Mouse (Mus musculus): ENCODE data around the gene Zfp579.
"Not testable (repeated sequence)": the region's sequence is repeated elsewhere in the genome, so short reads cannot be mapped to it uniquely, and the experiment has no call there.

The Zfp579 gene

GRCm38 (mm10) chr7:5015118-5016001, 19.4 kb upstream of the Zfp579 start, which contains the start of gene Gm44973:
Gene Gm44973 (plus strand): TSS chr7:5015496.
- peak; percentile 95 for DNase-seq (ENCODE audit: low spot score)

- peak; percentile 97 for DNase-seq (ENCODE audit: low spot score)
Observed at GRCm38 (mm10) chr7:5014251-5015117, 18.5 kb upstream of the Zfp579 start, which contains the start of the genes Zfp524 and Fiz1. Gene Zfp524 (plus strand): TSS chr7:5014415. Gene Fiz1 (minus strand): TSS chr7:5014697.

GRCm38 (mm10) chr7:5012681-5013513, 16.9 kb upstream of the Zfp579 start:
- peak; percentile 47 for DNase-seq (ENCODE audit: low spot score)

GRCm38 (mm10) chr7:5008229-5008628, 12.3 kb upstream of the Zfp579 start:
- DNase-seq (ENCODE audit: low spot score) = no peak

GRCm38 (mm10) chr7:5002876-5003275, 6.9 kb upstream of the Zfp579 start:
- not testable (repeated sequence) for DNase-seq (ENCODE audit: low spot score)

GRCm38 (mm10) chr7:4999876-5000275, 3.9 kb upstream of the Zfp579 start:
- no peak for DNase-seq (ENCODE audit: low spot score)

- DNase-seq (ENCODE audit: low spot score) = no peak
Observed at GRCm38 (mm10) chr7:4996934-4997333, 976 bp upstream of the Zfp579 start.

- no peak for DNase-seq (ENCODE audit: low spot score)
Observed at GRCm38 (mm10) chr7:4995268-4996002, 523 bp downstream of the Zfp579 start.

GRCm38 (mm10) chr7:4993999-4994788, 1.8 kb downstream of the Zfp579 start:
- DNase-seq (ENCODE audit: low spot score) = no peak

- DNase-seq (ENCODE audit: low spot score) = no peak
Observed at GRCm38 (mm10) chr7:4993347-4993998, 2.5 kb downstream of the Zfp579 start.

GRCm38 (mm10) chr7:4988250-4988649, 7.7 kb downstream of the Zfp579 start:
- DNase-seq (ENCODE audit: low spot score) = no peak

- DNase-seq (ENCODE audit: low spot score) = no peak
Observed at GRCm38 (mm10) chr7:4976832-4977231, 19.1 kb downstream of the Zfp579 start.

GRCm38 (mm10) chr7:4975455-4975854, 20.5 kb downstream of the Zfp579 start:
- DNase-seq (ENCODE audit: low spot score) = no peak

GRCm38 (mm10) chr7:4972321-4973047, 23.5 kb downstream of the Zfp579 start:
- peak; percentile 63 for DNase-seq (ENCODE audit: low spot score)

- peak; percentile 53 for DNase-seq (ENCODE audit: low spot score)
Observed at GRCm38 (mm10) chr7:4971710-4972109, 24.2 kb downstream of the Zfp579 start.

GRCm38 (mm10) chr7:4971068-4971467, 24.9 kb downstream of the Zfp579 start, which contains the start of gene Sbk3:
Gene Sbk3 (minus strand): TSS chr7:4971168.
- DNase-seq (ENCODE audit: low spot score) = no peak

GRCm38 (mm10) chr7:4964988-4965387, 31.0 kb downstream of the Zfp579 start:
- DNase-seq (ENCODE audit: low spot score) = no peak

- DNase-seq (ENCODE audit: low spot score) = peak; percentile 78
Observed at GRCm38 (mm10) chr7:4964272-4964671, 31.7 kb downstream of the Zfp579 start, which contains the start of gene Sbk2. Gene Sbk2 (minus strand): TSS chr7:4964406.

- DNase-seq (ENCODE audit: low spot score) = no peak
Observed at GRCm38 (mm10) chr7:4963527-4963926, 32.4 kb downstream of the Zfp579 start.

Measured in lung, postnatal 25 days (tissue).